In genomic region chr1:72826446-72826845, GRCm38 (mm10) we compare ENCODE assay signal across 9 mouse cellular contexts. TPM values are rescaled to one million over a fixed set of nuclear protein-coding genes. Genes with fewer than 3 reads are reported as not detected.
DNase-seq lines count a peak whose midpoint lies in the region; ATAC-seq lines count a peak whose summit lies in the region.
"Had no signal": no experiment of that assay in that cellular context is flagged by ENCODE, and none has a peak within 500 bp of the region (broad histone marks: within the 10 kb centered on the region; RNA-seq: fewer than 3 reads in every experiment).

No protein-coding gene starts in this region.

- H3K36me3 ChIP-seq in liver, embryonic 11.5 days (ENCODE audit: control insufficient read depth, insufficient read depth, low read length) = no peaks in the 10 kb centered on the region
- H3K36me3 ChIP-seq in forebrain, embryonic 12.5 days (replicated peaks) = peaks cover 33% of the 10 kb centered on the region
- H3K36me3 ChIP-seq in limb, embryonic 15.5 days = no peaks in the 10 kb centered on the region; the same call in 1 of the 2 replicates
- H3K36me3 ChIP-seq in stomach, embryonic 14.5 days (ENCODE audit: control insufficient read depth, insufficient read depth, low read length) = peaks cover 6% of the 10 kb centered on the region; the same call in 1 of the 2 replicates

- DNase-seq in liver, embryonic 11.5 days (ENCODE audit: low spot score) = no peak
- DNase-seq in liver = no peak
- no peak for DNase-seq in layer of hippocampus, postnatal 25 days (ENCODE audit: extremely low spot score in 1 of 2, low spot score in 1 of 2)
- no peak for DNase-seq in thymus, postnatal 4 days
- no peak for DNase-seq in urinary bladder, adult 18-20 months (ENCODE audit: low spot score in 2 of 2)

- WGBS in liver, embryonic 11.5 days = 3% methylated on average over 6 of the region's 6 CpGs
- WGBS in forebrain, embryonic 12.5 days = 0% methylated on average over 6 of the region's 6 CpGs
- 11% methylated on average over 6 of the region's 6 CpGs for WGBS in limb, embryonic 15.5 days
- 8% methylated on average over 6 of the region's 6 CpGs for WGBS in stomach, embryonic 14.5 days

- no peak for ATAC-seq in liver, embryonic 11.5 days (replicated peaks; ENCODE audit: low FRiP score)
- peak; percentile 1; the same call in 1 of the 2 replicates for ATAC-seq in forebrain, embryonic 12.5 days (ENCODE audit: low FRiP score)
- no peak for ATAC-seq in limb, embryonic 15.5 days (ENCODE audit: insufficient number of reproducible peaks, low FRiP score, low TSS enrichment, low read depth)
- no peak for ATAC-seq in stomach, embryonic 14.5 days (ENCODE audit: insufficient number of reproducible peaks, insufficient read depth, low FRiP score, low read depth)

- H3K27ac ChIP-seq in liver, embryonic 11.5 days (ENCODE audit: low read depth, low read length) = no peak overlapping the region; the same call in 1 of the 2 replicates
- peak overlapping the region; percentile 95 for H3K27ac ChIP-seq in forebrain, embryonic 12.5 days
- peak overlapping the region; percentile 22; the same call in 1 of the 2 replicates for H3K27ac ChIP-seq in limb, embryonic 15.5 days
- H3K27ac ChIP-seq in stomach, embryonic 14.5 days (ENCODE audit: low read length) = peak overlapping the region; percentile 88; the same call in 1 of the 2 replicates

- H3K9ac ChIP-seq in liver, embryonic 11.5 days (ENCODE audit: low read depth, low read length) = no peak overlapping the region
- H3K9ac ChIP-seq in forebrain, embryonic 12.5 days = peak overlapping the region; percentile 91
- H3K9ac ChIP-seq in limb, embryonic 15.5 days = peak overlapping the region; percentile 31; the same call in 1 of the 2 replicates
- H3K9ac ChIP-seq in stomach, embryonic 14.5 days (replicated peaks; ENCODE audit: low read depth, low read length) = peak overlapping the region; percentile 68; the same call in 1 of the 2 replicates

- H3K4me2 ChIP-seq in liver, embryonic 11.5 days = peak overlapping the region; percentile 29; the same call in 1 of the 2 replicates
- peak overlapping the region; percentile 88 for H3K4me2 ChIP-seq in forebrain, embryonic 12.5 days
- peak overlapping the region; percentile 97 for H3K4me2 ChIP-seq in limb, embryonic 15.5 days
- peak overlapping the region; percentile 94 for H3K4me2 ChIP-seq in stomach, embryonic 14.5 days (replicated peaks; ENCODE audit: low read depth, low read length)

- no peaks in the 10 kb centered on the region for H3K9me3 ChIP-seq in liver, embryonic 11.5 days (ENCODE audit: control insufficient read depth, low read length)
- no peaks in the 10 kb centered on the region for H3K9me3 ChIP-seq in forebrain, embryonic 12.5 days
- H3K9me3 ChIP-seq in limb, embryonic 15.5 days = no peaks in the 10 kb centered on the region
- H3K9me3 ChIP-seq in stomach, embryonic 14.5 days (ENCODE audit: control insufficient read depth, low read depth, low read length) = no peaks in the 10 kb centered on the region

- peaks cover 5% of the 10 kb centered on the region; the same call in 1 of the 2 replicates for H3K4me1 ChIP-seq in liver, embryonic 11.5 days (replicated peaks; ENCODE audit: control insufficient read depth, insufficient read depth, low read length)
- H3K4me1 ChIP-seq in forebrain, embryonic 12.5 days = peaks cover 37% of the 10 kb centered on the region
- H3K4me1 ChIP-seq in limb, embryonic 15.5 days = peaks cover 48% of the 10 kb centered on the region
- peaks cover 22% of the 10 kb centered on the region for H3K4me1 ChIP-seq in stomach, embryonic 14.5 days (ENCODE audit: control insufficient read depth, insufficient read depth, low read length)

- H3K27me3 ChIP-seq in liver, embryonic 11.5 days (replicated peaks; ENCODE audit: control insufficient read depth, insufficient read depth, low read length) = peaks cover 49% of the 10 kb centered on the region
- no peaks in the 10 kb centered on the region for H3K27me3 ChIP-seq in forebrain, embryonic 12.5 days
- no peaks in the 10 kb centered on the region for H3K27me3 ChIP-seq in limb, embryonic 15.5 days
- H3K27me3 ChIP-seq in stomach, embryonic 14.5 days (ENCODE audit: control insufficient read depth, insufficient read depth, low read length) = no peaks in the 10 kb centered on the region

- H3K4me3 ChIP-seq in liver, embryonic 11.5 days (ENCODE audit: low read depth, low read length) = peak overlapping the region; percentile 20
- peak overlapping the region; percentile 88 for H3K4me3 ChIP-seq in forebrain, embryonic 12.5 days (replicated peaks)
- H3K4me3 ChIP-seq in limb, embryonic 15.5 days = peak overlapping the region; percentile 61
- H3K4me3 ChIP-seq in stomach, embryonic 14.5 days (ENCODE audit: low read depth, low read length) = peak overlapping the region; percentile 79

RNA-seq across cellular contexts. Expression of gene Igfbp2, which starts 2.1 kb away (rescaled TPM):
- polyA plus RNA-seq in liver, embryonic 11.5 days (2014; fragmentation: Nextera tagmentation; extraction: Ambion mirVana) = 44.0 and 50.5 TPM in 2 replicates
- 427 and 524 TPM in 2 replicates for polyA plus RNA-seq in forebrain, embryonic 12.5 days (2016; fragmentation: Nextera tagmentation; extraction: Ambion mirVana)
- polyA plus RNA-seq in limb, embryonic 15.5 days (2015; fragmentation: Nextera tagmentation; extraction: Ambion mirVana) = 379 and 399 TPM in 2 replicates
- 631 and 633 TPM in 2 replicates for polyA plus RNA-seq in stomach, embryonic 14.5 days (2014; fragmentation: Nextera tagmentation; extraction: Ambion mirVana)
- total RNA-seq in layer of hippocampus, postnatal 25 days (2021) = 10 to 100 TPM; 44.4 to 50.5 TPM
- total RNA-seq: hematopoietic stem cell, adult 5-6 weeks had no signal

RNA-seq across cellular contexts. Expression of gene Igfbp5, which starts 48.2 kb away (rescaled TPM):
- 29.3 and 33.8 TPM in 2 replicates for polyA plus RNA-seq in liver, embryonic 11.5 days (2014; fragmentation: Nextera tagmentation; extraction: Ambion mirVana)
- polyA plus RNA-seq in forebrain, embryonic 12.5 days (2016; fragmentation: Nextera tagmentation; extraction: Ambion mirVana) = 55.5 and 60.0 TPM in 2 replicates
- 108 and 118 TPM in 2 replicates for polyA plus RNA-seq in limb, embryonic 15.5 days (2015; fragmentation: Nextera tagmentation; extraction: Ambion mirVana)
- 126 and 127 TPM in 2 replicates for polyA plus RNA-seq in stomach, embryonic 14.5 days (2014; fragmentation: Nextera tagmentation; extraction: Ambion mirVana)
- total RNA-seq in layer of hippocampus, postnatal 25 days (2021) = 10 to 100 TPM; 69.7 to 72.5 TPM

Comparison
In these comparisons a context has a peak if more than half of its experiments do, and no peak if none do; other contexts are left out.
1. H3K4me2 ChIP-seq: peak in every context shown above with its lines; median percentile 97 in limb, embryonic 15.5 days; 94 in stomach, embryonic 14.5 days; 88 in forebrain, embryonic 12.5 days; 29 in liver, embryonic 11.5 days.
2. H3K4me3 ChIP-seq: peak in every context shown above with its lines; median percentile 88 in forebrain, embryonic 12.5 days; 79 in stomach, embryonic 14.5 days; 61 in limb, embryonic 15.5 days; 20 in liver, embryonic 11.5 days.